Mouse (Mus musculus) retina, adult 2 months (tissue): Measurements from ENCODE around the gene Trim9.

ENCODE experiments used
- DNase-seq: peaks from one replicate; pipeline ENCODE4 v3.0.0-alpha.2; 2012; ENCODE audit warnings: low read depth, low spot score

Trim9 gene

GRCm38 (mm10) chr12:70262271-70262953 is 85.0 kb downstream of the Trim9 start:
- DNase-seq = no peak

- DNase-seq = no peak
Measured at GRCm38 (mm10) chr12:70251210-70251884, 96.1 kb downstream of the Trim9 start.

- no peak for DNase-seq
Measured at GRCm38 (mm10) chr12:70249616-70250157, 97.7 kb downstream of the Trim9 start.

GRCm38 (mm10) chr12:70247683-70248474 is 99.5 kb downstream of the Trim9 start:
- DNase-seq = no peak

- DNase-seq = no peak
Measured at GRCm38 (mm10) chr12:70242550-70242949, 104.9 kb downstream of the Trim9 start.

GRCm38 (mm10) chr12:70239741-70240140 is 107.7 kb downstream of the Trim9 start:
- DNase-seq = no peak

GRCm38 (mm10) chr12:70238604-70239003 is 108.8 kb downstream of the Trim9 start:
- no peak for DNase-seq

- no peak for DNase-seq
Measured at GRCm38 (mm10) chr12:70234938-70235484, 112.4 kb downstream of the Trim9 start.

- DNase-seq = no peak
Measured at GRCm38 (mm10) chr12:70234411-70234810, 113.0 kb downstream of the Trim9 start.

GRCm38 (mm10) chr12:70233637-70234315 is 113.6 kb downstream of the Trim9 start:
- no peak for DNase-seq

- DNase-seq = no peak
Measured at GRCm38 (mm10) chr12:70232020-70232544, 115.3 kb downstream of the Trim9 start.

GRCm38 (mm10) chr12:70231294-70231693 is 116.1 kb downstream of the Trim9 start, which contains the start of gene Pygl:
Pygl (minus strand) TSS chr12:70231488.
- no peak for DNase-seq

- DNase-seq = no peak
Measured at GRCm38 (mm10) chr12:70228155-70228554, 119.3 kb downstream of the Trim9 start.

- DNase-seq = no peak
Measured at GRCm38 (mm10) chr12:70227121-70227932, 120.1 kb downstream of the Trim9 start.

GRCm38 (mm10) chr12:70226655-70227054 is 120.8 kb downstream of the Trim9 start:
- no peak for DNase-seq

- no peak for DNase-seq
Measured at GRCm38 (mm10) chr12:70223331-70223730, 124.1 kb downstream of the Trim9 start.

GRCm38 (mm10) chr12:70221425-70221824 is 126.0 kb downstream of the Trim9 start:
- DNase-seq = no peak

- no peak for DNase-seq
Measured at GRCm38 (mm10) chr12:70218795-70219540, 128.4 kb downstream of the Trim9 start.

- no peak for DNase-seq
Measured at GRCm38 (mm10) chr12:70216229-70216800, 131.1 kb downstream of the Trim9 start.
